Mouse (Mus musculus) natural killer cell, adult 2 months (primary cell): ENCODE data around the gene Cd248.
A peak's percentile ranks its signal among the peaks of the same experiment; 100 is the strongest.

Experiments
- DNase-seq, 2 experiments: peaks; one replicate each; pipeline ENCODE4 v3.0.0; 2022; ENCODE audit warnings: low spot score in 2 of 2

Gene Cd248

DNA sequence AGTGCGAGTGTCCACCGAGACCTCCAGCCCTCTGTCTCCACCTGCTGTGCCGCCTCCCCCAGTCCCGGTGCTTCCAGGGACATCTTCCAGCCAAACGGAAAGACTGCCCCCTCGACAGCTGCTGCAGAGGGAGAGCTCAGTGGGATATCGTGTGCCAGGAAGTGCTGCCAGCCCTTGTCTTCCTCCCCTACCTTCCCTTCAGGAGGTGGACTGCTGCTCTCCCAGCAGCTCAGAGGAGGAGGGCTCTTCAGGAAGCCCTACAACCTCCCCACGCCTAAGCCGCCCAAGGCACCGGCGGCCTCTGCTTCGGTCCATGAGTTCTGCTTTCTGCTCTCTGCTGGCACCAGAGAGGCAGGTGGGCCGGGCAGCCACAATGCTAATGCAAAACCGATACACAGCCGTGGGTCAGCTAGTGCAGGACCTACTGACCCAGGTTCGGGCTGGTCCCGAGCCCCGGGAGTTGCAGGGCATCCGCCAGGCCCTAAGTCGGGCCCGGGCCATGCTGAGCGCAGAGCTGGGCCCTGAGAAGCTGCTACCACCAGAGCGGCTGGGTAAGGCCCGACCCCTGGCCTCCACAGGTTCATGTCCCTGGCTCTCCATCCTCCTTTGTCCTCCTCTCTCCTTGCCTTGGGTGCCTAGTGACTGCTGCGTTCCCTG is 15.6 kb upstream of the Cd248 start:
- DNase-seq: no peak

DNA sequence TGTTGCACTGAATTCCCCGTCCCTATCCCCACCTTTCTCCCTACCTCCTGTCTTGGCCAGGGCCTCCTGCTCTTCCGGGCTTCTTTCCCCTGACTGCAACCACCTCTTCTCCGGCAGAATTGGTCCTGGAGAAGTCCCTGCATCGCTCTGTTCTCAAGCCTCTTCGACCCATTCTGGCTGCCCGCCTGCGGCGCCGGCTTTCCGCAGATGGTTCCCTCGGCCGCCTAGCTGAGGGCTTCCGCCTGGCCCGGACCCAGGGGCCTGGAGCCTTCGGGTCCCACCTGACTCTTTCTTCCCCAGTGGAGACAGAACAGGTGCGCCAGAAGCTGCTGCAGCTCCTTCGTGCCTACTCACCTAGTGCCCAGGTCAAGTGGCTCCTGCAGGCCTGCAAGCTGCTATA is 15.0 kb upstream of the Cd248 start:
- no peak for DNase-seq

DNA sequence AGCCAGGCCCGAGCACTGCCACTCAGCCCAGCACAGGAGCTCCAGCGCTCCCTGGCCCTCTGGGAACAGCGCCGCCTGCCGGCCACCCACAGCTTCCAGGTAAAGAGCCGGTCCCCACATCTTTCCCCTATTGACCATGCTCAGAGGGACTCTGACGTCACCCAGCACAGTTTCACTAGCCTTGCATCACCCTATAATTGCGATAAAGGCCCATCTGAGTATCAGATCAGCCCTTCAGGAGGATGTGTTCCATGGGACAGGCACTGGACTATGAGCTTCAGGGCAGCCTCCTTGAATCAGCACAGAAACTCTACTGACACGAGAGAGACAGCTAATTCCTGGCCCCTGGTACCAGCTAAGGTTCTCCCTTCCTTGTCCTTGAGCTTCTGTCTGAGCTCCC is 14.0 kb upstream of the Cd248 start:
- DNase-seq: peak; percentile 53 to 65

DNA sequence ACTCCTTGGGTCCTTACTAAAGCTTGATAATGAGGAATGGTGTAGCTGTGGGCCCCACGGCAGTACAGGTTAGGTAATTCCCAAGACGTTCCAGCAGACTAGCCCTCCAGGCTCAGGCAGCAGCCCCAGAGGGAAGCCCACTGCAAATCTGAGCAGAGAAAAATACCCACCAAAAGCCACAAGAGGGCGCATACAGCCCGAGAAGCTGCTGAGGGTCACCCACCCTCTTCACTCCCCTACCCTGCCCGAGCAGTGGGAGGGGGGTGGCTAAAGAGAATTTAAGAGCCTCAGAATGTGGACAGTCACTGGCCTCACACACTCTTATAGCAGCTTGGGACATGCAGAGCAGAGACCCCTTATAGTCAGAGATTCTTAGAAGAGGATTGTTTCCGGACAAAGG is 11.6 kb upstream of the Cd248 start:
- no peak for DNase-seq

DNA sequence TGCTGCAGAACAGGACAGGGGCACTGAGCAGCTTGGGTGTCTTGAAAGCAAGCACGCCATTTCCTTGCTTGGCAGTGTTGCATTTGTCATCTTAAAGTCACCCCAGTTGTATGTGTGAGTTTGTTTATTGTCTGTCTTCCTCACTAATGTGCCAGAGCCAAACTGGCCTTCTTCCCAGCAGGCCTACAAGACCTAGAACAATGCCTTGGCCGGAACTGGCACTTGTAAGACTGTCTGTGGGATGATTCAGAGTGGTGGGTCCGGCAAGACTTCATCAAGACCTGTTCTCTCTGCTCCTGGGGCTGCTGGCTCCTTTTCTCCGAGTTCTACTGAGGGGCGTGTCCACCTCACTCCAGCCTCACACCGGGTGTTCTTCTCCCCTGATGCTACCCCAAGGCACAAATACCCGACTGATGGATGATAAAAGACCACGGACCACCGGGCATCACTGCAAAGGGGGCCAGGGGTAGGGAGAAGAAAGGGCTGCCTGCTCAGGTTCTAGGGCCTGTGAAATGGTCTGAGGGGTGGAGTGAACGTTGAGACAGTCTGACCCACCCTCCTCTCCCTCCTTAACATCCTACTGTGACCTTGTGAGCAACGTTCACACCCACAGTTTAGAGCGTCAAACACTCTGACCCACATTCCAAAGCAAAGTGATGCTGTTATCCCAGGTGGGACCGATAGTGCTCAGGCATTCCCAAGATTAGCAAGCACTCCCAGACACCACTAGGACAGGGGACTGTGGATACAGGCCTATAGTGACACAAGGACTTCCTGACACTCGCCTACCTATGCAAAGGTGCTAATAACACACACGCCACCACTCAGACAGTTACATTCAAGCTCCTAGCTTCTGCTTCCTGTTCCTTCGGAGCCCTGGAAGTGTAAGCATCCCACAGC is 9.8 kb upstream of the Cd248 start:
- DNase-seq: no peak

DNA sequence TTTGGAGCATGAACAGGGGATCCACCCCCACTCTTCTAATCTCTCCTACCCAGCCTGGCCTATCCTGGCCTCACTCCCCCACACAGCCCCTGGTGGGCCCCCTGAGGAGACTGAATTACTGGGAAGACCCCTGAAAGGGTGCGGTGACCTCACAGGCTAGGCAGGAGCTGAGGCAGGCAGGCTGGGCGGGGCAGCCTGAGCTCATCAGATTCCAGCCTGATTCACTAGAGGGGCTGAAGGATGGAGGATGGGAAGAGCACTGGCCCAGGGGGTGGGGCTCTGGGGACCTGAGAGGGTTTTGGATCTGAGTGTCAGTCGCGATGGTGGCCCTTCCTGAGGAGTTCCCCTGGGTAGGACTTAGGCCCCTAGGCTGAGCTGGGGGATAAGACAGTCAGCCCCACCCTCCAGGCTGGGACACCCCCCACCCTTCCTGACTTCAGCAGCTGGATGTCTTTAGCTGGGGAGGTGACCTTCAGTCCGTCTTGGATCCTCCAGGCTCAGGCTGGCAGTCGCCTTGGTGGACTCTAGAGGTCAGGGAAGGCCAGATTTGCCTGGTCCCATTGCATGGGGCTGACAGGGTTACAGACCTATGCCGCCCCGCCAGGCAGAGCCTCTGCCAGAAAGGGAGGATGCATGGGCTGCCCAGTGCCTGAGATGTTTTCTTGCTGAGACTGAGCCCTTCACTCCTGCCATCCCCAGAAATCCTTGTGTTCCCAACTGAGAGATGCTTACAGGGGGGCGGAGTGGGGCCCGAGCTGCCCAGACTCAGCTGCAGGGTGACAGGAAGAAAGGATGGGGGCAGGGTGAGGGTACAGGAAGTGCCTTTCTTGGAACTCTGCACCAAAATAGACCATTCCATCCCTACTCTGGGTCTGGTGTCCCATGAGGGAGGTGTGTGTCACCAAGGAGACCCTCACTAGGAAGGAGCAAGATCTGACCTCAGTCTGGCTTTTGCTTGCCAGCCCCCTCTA is 8.8 kb upstream of the Cd248 start:
- DNase-seq: no peak

DNA sequence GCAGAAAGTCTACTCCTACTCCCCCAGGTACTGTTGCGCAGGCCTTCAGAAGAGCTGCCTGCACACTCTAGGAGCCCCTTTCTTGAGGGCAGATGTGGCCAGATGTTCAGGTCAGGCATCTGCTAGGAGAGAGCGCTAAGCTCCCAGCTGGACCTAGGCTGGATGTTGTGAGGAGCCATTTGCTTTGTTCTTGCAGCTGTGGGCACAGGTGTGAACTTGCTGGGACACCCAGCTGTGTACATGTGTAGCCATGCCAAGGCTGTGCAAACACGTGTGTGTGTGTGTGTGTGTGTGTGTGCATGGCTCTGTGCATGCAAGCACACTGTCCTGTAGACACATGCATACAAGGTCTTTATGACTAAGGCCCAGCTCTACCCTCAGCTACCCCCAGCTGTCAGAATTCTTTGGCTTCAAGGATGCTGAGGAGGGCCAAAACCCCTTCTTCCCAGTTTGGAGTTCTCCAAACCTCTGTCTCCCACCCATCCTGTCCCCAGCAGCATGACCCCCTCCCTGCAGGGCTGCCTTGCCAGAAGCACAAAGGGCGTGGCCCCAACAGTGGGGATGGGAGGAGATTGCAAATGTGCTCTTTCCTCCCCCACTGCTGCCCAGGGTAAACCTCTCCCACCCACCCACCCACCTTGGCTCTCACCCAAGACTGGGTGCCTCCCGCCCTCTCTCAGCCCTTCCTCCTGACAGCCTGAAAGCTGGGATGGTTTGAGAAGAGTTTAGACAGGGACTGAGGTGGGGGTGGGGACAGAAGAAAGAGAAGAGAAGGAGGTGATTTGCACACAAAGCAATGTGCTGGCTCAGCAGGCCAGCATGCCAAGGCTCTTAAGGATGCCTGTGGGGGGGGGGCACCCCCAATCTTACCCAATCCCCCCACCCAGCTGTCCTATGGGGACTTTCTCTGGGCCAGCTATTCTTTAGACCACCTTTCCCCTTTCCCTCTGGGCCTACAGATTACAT is 7.2 kb upstream of the Cd248 start:
- DNase-seq: no peak

DNA sequence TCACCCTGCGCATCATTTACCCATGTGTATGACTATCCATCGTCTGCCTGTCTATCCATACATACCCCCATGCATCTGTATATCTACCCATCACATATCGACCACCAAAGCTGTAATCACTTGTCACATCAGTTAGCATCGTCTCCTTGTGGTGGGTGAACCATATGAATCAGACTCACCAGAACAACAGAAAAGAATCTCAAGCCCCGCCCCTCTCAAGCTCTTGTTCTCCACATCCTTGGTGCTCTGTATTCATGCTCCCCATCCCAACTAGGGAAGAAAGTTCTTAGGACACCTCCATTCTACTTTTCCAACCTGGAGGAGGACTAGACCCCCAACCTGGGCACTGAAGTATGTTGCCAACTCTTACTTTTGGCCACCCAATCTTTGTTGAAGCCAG is 5.8 kb upstream of the Cd248 start:
- DNase-seq: no peak

DNA sequence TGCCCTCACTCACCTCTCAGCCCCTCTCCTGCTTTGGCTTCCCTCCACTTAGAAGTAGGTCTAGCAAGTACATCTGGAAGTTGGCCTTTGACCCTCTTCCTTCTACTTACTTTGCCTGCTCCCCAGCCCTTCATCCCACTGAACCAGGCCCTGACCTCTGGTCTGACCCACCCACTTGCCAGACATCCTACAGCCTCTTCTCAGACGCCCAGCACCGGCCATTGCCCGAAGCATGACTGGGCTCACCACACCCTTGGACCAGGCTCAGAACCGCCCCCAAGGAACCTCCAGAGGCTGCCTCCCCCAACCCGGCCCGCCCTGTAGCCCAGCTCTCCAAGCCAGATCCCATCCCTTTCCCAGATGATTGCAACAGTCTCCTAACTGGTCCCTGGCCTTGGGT is 5.4 kb upstream of the Cd248 start:
- DNase-seq: no peak

DNA sequence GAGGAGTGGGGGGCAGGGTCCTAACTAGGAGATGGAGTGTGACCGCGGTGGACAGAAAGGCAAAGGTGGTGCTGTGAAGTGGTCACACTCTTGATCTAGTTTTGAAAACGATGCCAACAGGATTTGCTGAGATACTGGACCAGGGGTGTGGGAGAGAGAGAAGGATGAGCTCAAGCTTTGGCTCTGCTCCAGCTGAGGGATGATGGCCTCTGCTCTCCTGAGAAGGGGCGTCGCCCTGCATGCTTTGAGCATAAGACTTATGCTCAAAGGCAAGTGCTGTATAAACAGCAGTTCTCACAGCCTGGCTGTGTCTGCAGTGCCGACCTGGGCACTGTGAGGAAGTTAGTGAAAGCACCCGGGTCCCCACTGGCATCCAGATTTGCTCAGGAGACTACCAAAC is 2.8 kb upstream of the Cd248 start:
- no peak for DNase-seq

DNA sequence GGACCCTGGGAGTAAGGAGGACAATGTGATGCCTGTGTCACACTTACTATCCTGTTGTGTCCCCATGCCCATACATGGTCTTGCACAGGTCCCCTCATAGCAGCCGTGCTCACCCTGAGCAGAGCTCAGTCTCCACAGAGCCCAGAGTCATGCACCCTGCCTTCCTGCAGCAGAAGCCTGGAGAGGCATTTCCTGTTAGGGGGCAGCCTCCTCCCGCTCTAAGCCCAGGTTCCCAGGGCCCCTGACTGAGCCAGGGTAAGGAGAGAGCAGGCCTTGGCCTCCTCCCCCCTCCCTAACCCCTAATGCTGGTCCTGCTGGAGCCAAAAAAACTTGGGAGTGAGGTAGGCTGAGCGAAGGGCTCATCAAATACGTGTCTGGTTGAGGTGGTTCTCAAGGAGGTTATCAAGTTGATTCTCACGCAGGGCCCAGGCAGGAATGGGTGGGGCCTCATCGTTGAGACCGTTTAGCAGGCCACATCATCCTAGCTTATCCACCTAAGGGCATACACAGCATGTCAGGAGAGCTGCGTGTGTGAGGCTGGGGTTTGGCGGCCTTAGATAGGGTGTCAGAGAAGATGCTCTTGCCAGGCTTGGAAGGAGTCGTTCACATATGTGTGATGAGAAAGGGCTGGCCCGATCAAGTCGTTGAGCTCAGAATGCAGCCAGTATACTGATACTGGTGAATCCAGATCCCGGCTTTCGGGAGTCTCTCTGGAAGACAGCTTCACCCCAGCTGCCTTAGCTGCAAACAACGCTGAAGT is 658 bp upstream of the Cd248 start:
- DNase-seq: no peak

DNA sequence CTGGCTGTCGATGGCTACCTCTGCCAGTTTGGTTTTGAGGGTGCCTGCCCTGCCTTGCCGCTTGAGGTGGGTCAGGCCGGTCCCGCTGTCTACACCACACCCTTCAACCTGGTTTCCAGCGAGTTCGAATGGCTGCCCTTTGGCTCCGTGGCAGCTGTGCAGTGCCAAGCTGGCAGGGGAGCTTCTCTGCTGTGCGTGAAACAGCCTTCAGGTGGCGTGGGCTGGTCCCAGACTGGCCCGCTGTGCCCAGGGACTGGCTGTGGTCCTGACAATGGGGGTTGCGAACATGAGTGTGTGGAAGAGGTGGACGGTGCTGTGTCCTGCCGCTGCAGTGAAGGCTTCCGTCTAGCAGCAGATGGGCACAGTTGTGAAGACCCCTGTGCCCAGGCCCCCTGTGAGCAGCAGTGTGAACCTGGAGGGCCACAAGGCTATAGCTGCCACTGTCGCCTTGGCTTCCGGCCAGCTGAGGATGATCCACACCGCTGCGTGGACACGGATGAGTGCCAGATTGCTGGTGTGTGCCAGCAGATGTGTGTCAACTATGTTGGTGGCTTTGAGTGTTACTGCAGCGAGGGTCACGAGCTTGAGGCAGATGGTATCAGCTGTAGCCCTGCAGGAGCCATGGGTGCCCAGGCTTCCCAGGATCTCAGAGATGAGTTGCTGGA is 824 bp downstream of the Cd248 start:
- DNase-seq: no peak

DNA sequence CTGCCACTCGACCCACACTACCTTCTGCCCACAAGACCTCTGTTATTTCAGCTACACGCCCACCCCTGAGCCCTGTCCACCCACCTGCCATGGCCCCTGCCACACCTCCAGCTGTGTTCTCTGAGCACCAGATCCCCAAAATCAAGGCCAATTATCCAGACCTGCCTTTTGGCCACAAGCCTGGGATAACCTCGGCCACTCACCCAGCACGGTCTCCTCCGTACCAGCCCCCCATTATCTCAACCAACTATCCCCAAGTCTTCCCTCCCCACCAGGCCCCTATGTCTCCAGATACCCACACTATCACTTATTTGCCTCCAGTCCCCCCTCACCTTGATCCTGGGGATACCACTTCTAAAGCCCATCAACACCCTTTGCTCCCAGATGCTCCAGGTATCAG is 1.6 kb downstream of the Cd248 start:
- no peak for DNase-seq

DNA sequence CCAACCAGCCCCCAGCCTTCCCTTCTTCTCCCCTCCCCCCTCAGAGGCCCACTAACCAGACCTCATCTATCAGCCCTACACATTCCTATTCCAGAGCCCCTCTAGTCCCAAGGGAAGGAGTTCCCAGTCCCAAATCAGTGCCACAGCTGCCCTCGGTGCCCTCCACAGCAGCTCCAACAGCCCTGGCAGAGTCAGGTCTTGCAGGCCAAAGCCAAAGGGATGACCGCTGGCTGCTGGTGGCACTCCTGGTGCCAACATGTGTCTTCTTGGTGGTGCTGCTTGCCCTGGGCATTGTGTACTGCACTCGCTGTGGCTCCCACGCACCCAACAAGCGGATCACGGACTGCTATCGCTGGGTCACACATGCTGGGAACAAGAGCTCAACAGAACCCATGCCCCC is 2.1 kb downstream of the Cd248 start:
- DNase-seq: no peak

DNA sequence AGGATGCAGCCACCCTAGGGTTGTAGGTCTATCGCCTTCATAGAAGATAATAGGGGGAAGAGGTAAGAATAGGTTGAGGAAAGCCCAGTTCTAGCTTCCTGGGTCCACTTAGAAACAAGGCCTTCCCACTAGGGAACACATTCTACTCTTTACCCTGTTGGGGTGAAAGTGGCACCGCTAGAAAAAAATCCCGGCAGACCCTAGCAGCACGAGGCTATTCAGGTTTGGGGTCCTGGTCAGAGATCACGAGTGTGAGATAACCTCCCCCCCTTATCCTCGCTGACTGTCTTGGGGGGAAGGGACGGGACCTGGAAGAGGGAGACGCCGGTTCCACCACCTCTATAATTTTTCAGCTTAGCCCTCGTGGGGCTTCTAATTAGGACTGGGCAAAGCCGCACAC is 3.2 kb downstream of the Cd248 start:
- no peak for DNase-seq

DNA sequence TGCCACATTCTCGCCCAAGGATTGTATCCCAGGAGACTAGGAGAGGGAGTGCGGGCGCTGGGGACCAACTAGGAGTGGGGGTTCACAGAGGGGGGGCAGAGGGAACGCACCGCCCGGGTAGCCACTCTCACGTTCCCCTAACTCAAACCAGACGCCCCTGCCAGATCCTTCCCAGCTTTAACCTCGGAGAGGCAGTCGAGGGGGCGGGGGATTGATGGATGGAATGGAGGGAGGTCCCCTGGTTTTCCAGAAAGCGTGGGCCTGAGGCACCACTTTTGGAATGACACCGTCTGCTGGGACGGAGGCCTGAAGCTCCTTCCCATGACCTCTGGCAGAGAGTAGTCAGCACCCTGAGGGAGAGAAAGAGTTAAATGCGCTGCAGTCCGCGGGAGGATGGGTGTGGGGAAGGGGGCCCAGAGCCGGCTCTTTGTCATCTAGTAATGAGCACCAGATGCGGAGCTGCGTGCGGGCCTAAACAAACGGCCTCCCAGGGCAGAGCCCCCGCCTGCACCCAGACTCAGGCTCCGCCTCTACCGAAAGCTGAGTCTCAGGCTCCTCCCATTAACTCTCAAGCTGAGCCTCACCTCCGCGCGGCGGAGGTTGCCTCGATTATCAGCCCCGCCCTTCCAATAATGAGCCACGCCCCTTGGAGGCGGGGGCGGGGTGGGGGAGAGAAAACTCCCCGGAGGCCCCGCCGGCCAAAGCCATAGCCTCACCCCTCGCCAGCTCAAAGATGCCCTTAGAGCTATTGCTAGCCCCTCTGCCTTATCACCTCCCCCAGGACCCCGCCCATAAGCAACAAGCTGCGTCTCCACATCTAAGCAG is 3.9 kb downstream of the Cd248 start:
- peak; percentile 42 to 68 for DNase-seq

DNA sequence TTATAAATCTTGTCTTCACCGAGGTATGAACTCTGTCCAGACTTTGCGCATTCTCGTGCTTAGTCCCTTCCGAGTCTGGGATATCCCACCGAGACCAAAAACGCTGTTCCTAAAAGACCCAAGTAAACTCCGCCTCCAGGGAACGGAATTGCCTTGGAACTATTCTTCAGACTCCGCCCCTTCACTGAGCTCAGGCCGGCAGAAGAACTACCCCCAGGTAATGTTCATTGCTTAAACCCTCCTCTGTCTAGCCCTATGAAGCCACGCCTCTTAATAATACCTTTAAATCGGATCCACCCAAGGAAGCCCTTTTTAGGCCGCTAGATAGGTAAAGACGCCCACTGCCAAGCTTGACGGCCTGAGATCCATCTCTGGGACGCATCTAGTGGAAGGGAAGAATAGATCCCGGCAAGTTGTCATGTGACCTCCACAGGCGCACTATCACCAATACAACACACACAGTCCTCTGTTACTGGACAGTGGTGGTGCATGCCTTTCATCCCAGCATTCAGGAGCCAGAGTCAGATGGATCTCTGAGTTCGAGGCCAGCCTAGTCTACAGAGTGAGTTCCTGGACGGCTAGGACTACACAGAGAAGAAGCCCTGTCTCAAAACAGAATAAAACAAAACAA is 4.6 kb downstream of the Cd248 start:
- DNase-seq: no peak

DNA sequence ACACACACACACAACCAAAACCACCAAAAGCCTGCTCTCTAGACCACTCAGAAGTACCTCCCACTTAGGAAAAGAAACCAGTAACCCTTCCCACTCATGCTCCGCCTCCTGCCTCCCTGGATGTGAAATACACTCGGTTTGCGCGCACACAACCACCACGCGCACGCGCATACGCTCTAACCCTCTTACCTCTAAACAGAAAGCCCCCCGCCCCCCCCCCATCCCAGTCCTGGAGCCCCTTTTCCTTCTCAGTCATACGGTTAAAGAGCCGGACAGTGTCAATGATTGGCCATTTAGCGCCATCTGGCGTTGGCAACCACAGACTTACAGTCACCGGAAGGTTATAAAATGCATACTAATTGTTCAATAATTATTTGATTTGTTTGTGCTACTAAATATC is 5.2 kb downstream of the Cd248 start:
- peak in 1 of 2 experiments; percentile 34 for DNase-seq
